Mouse (Mus musculus): ENCODE results near the gene AI467606.
A peak's percentile ranks its signal among the peaks of the same experiment; 100 is the strongest.

The AI467606 gene

DNA sequence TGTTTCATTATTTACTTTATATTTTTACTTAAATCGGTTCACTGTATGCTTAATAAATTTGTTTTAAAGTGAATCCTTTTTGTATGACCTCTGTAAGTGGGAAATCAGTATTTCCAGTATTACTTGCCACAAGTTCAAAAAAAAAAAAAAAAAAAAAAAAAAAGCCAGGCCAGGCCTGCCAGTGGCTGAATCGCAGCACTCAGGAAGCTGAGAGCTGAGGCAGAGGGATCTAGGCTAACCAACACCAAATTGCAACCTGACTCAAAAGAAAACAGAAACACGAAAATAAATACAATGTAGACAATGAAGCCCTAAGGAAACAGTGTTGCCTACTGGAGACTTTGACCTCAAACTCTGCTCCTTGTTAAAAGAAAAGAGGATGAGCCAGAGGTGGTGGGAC, 2.8 kb downstream of the AI467606 start:
- no peak for DNase-seq (ENCODE audit: low spot score)

DNA sequence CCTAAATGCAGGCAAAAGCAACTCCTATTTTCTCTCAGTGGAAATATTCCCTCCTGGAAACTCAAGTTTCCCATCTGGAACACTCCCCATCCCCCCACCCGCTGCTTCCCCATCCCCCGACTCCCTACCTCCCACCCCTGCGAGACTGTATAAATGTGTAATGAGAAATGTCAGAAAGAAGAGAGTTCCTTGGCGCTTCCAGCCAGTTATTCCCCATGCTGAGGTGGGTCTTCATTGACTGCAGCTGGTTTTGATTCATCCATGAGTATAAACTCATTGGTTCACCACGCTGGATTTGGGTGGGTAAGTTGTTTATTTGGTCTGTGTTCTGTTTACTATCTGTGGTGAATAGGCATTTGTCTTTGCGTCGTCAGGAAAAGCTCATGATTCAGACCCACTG, 5.3 kb downstream of the AI467606 start:
- DNase-seq (ENCODE audit: low spot score) = no peak

DNA sequence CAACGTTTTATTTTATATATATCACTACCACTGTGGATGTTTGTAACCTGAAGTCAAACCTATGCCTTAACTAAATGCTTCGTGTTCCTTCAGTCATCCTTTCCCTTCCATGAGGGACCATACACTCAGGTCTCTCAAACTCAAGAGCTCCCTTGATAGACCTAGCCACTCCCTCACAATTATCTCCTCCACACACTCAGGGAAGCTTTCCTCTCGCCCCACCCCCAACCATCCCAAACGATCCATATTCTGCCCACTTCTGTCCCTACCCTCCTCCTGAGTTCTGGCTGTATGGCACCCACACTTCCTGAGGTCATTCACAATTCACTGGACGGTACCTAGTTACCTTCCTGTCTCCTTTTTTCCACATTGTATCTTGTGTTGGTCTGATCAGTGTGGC, 7.4 kb downstream of the AI467606 start:
- DNase-seq (ENCODE audit: low spot score) = no peak

DNA sequence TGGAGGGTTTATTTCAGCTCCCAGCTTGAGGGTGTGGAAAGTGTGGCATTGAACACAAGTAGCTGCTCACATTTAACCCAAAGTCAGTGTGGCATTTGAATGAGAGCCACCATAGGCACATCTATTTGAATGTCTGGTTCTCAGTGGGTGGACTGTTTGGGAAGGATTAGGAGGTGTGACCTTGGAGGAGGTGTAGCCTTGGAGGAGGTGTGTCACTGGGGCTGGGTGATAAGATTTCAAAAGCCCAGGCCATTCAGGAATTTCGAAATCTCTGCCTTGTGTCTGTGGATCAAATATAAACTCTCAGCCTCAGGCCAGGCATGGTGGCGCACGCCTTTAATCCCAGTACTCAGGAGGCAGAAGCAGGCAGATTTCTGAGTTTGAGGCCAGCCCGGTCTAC, 7.8 kb downstream of the AI467606 start:
- DNase-seq (ENCODE audit: low spot score) = no peak

DNA sequence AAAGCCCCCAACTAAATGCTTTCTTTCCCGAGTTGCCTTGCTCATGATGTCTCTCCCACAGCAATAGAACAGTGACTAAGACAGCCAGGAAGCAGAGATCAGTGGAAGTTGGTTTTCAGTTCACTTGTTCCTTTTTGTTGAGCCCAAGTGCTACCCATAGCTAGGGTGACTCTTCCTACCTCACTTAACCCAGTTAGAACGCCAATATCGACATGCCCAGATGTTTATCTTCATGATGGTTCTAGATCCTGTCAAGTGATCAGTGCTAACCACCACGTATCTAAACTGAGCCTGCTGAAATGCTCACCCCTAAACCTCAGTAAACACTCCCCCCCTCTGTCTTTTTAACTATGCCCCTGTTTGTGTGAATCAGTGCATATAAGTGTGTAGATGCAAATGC, 8.4 kb downstream of the AI467606 start:
- DNase-seq (ENCODE audit: low spot score) = no peak

DNA sequence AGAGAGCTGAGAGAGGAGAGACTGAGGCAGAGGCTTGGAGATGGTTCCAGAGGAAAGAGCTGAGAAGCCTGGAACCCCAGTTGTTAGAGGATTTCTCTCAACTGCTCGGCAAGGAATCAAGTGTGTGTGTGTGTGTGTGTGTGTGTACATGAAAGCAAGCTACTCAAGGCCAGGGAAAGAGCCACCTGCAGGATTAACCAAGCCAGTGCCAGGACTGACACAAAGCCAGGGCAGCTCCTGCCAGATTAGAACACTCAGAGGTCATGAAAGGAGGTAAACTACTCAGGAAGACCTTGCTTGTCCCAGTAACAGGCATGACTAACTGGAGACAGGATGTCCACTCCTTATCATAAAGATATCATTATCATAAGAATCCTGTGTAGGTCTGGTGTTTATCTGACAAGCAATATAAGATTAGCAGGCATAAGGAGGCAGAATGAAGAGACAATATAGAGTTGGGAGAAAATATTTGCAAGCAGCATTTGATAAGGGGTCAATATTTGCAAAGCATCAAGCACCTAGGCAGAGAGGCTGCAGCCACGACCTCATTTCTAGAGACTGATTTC, 10.4 kb downstream of the AI467606 start:
- DNase-seq (ENCODE audit: low spot score) = no peak

DNA sequence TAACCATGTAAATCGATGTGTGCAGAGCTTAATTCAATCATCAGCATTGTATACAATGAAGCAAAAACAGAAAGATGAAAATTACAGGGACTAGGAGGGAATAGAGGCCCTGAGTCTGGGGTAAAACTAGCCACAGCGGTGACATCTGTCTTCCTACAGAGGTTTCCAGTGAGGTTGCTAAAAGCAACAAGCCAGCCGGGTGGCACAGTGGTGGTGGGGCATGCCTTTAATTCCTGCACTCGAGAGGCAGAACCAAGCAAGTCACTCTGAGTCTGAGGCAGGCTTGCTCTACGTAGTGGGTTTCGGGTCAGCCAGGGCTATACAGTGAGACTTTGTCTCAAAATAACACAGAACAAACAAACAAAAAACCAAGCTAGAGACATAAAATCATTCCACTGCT, 11.0 kb downstream of the AI467606 start:
- DNase-seq (ENCODE audit: low spot score) = no peak

DNA sequence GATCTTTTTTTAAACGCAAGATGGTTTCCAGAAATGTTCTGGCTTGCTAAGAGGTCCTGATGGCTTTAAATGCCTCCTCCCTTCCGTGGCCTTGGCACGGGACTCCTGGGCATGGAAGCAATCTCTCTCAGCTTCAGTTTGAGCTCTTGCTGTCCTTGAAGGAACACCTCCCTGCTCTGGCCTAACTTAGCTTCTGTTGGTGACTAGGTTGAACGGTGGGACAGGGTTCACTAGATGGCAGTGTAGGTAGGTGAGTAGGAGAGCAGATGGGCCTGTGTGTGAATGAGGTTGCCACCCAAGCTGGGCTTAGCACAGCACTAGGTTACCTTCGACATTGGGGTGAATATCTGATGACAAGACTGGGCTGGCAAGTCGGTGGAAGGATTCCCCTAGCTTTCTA, 12.8 kb downstream of the AI467606 start:
- no peak for DNase-seq (ENCODE audit: low spot score)

DNA sequence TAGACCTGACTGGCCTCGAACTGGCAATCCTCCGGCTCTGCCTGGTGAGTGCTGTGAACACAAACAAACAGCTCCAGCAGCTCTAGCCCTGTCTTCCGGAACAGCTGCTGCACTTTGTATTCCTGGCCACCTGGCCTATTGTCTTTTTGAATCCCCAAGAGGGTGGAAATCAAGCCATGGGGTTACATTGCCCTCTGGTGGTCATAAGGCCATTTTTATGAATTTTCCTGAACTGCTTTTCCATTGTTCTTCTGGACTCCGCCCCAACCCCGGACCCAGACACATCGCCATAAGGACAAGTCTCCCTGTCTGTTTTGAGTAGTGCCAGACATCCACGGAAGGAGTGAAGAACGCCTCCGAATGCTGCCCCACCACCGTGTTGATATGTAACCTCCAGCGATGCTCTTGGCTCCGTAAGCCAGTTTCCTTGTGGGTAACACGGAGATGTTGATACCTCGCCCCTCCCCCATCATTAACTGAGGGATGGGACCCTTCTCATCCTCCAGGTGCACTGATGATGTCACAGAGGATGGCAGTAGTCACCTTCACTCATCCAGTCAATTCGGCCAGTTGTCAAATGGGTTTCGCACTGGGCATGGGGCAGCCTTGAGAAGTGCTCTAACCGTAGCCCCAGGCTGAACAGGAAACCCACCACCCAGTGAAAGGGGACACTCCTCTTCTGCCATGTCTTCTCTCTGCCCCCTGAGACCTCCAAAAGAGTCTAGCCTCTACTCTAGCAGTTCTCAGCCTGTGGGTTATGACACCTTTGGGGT, 13.6 kb downstream of the AI467606 start:
- peak; percentile 80 for DNase-seq (ENCODE audit: low spot score)

DNA sequence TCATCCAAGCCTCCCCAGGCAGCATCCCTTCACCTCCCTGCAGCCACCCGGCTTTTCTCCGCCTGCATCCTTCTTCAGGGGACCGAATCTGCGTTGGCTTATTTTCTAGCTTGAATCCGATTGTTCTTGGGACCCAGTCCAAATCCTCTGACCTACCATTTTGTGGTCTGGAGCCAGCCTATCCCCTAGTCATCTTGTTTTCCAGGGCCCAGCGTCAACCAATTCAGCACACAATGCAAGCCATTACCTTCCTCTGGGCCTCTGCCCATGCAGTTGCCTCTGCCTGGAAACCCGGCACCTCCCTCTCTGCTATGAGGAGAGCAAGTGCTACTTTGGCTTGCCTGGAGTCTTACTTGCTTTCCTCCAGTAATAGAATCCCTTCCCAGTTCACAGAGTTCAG, 14.4 kb downstream of the AI467606 start:
- DNase-seq (ENCODE audit: low spot score) = no peak

DNA sequence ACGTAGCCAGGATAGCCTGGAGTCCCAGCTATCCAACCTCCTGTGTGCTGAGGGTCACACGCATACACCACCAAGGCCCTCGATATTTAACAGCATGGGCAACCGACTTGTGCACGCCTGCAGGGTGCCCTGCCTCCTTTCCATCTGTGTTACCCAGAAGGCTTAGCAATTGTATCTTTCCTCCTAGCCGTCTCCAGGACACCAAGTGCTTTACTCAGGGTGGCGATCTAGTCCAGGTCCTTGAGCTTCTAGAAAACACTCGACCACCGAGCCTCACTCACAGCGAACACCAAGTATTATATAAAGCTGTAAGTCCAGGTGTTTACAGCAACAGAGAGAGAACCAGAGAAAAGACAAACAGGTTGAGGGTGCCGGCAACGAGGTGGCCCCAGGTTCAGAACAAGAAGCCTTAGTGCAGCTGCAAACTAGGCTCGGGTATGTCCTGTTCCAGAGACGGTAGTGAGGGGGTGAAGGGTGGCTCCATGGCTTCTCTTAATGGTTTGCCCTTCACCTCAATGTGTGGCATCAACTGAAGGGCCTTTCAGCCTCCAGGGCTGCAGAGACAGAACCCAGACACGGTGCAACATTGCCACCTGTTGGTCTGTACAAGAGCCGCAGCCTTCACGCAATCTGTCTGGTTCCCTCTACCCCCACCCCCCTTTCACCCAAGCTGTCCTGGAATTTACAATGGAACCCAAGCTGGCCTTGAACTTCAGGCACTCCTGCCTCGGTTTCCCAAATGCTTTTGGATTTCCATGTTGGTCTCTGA, 19.3 kb downstream of the AI467606 start:
- DNase-seq (ENCODE audit: low spot score) = peak; percentile 75

DNA sequence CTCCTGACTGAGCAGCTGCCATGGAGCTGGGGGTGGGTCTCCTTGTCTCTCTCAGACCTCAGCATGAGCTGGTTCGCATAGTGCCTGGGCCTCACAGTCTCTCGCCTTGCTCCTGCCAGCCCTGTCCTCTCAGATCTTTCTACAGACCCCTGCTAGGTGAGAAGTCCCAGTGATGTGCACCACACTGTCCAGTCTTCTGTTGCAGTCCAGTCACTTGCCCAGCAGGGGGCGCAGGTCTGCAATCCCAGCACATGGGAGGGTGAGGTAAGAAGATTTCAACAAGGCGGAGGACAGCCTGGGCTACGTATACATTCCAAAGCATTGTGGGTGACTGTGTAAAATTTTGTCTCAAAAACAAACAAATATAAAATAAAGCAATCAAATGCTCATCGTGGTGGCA, 20.3 kb downstream of the AI467606 start:
- DNase-seq (ENCODE audit: low spot score) = no peak

DNA sequence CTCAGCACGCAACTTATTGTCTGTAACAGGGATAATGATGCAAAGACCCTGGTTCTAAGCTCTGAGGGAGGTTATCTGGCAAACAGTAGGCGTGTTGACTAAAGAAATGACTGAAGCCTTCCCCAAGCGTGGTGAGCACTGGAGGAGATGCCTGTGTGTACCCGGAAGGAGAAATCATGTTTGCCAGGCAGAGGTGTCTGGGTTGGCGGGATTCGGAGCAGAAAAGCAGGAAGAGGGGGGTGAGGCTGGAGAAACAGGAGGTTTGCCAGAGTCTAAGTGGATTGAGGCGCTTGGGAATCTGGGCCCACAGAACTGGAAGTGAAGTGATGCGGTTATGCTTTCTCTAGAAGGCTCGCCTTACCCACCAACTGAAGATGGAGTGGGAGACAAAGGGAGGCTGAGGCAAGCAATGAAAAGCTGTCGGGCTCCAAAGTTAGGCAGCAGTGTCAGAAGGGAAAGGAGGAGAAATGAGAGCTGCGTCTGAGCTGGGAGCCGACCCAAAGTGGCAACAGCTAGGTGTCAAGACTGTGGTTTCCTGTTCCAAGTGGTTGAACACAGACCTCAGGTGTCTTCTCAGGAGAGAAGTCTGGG, 21.2 kb downstream of the AI467606 start:
- no peak for DNase-seq (ENCODE audit: low spot score)

DNA sequence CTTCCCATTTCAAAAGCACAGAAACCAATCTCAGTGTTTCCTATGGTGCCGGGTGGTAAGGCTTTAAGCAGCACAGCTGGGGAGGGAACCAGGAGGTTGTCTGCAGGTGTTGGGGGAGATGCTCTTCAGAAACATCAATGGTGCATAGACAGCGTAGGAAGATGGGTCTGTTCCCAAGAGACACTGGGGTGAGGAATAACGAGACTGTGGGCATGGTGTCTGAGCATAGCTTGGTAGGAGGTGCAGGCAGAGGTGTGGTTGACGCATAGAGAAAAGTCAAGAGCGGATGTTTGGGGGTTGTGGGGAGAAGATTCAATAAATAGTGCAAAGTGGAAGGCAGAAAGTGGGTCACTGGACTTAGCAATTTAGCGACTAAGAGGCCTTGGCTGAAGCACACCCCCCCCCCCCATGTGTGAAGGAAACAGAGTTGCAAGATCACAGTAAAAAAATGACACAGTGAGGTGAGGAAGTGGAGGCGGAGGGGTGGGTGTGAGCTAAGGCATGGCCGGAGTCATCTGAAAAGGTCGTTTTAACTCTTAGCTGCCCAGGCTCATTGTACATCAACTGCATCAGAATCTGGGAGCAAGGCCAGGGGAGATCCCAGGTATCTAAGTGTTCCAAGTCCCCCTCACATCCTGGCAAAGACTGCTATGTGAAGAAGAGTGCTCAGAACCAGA, 21.9 kb downstream of the AI467606 start:
- no peak for DNase-seq (ENCODE audit: low spot score)

DNA sequence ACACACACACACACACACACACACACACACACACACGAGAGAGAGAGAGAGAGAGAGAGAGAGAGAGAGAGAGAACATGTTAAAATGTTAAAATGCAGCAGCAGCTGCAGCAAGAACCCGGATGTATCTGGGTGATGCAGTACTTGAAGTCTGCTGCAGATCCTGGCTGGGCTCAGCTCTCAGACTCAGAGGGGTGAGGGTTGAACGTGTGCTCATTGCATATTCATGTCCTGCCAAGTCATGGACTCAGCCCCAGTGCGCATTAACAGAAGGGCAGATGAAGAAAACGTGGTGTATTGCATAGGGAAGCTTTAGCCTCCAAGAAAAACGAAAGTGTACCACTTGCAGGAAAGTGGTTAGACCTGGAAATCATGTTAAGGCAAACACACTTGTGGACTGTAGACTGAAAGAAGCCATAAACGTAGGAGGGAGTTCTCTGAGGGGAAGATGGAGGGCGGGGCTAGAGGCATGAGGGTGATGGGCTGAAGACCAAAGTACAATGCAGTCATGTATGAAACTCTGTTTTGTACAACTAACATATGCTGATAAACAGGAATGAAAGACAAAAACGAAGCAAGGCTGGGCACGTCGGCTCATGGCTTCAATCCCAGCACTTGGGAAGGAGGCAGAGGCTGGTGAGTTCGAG, 22.6 kb downstream of the AI467606 start:
- DNase-seq (ENCODE audit: low spot score) = no peak

DNA sequence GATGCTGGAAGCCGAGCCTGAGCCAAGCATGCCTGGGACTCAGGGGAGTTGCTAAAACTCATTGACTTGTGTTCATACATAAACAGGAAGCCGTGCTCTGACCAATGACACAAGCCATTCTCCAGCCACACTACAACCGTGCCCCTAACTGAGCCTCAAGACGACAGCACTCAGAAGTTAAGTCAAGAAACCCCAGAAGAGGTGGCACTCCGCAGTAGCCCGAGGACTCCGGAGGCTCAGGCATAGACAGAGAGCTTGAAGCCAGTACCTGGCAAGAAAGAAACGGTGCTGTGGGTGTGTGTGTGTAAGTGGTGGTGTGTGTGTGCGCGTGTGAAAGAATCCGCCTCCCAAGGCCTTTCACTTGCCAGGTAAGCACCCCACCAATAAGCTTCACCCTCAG, 23.8 kb downstream of the AI467606 start:
- no peak for DNase-seq (ENCODE audit: low spot score)

DNA sequence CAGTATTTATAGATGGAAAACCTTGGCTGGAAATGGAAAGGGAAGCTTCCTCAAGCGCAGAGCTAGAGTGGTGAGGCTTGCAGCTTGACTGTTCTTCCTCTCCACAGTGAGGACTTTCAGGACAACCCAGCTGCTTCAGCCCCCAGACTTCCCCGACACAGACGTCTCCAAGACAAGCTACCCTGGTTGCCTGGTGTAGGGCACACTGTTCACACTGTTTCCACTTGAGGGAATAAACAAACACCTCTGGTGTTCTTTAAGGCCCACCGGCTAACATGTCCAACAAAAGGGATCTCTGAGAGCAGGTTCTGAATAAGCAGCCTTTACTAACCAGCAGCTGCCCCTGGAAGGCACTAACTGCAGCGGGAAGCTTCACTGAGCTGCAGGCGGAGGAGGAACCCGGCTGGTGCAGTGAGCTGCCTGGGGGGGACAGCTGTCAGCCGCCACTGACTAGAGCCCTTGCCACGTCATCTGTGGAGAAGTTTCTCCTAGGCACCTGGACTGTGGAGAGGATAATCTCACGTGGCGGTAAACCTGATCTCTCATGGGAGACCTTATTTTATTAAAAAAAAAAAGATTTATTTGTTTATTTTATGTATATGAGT, 25.3 kb downstream of the AI467606 start:
- no peak for DNase-seq (ENCODE audit: low spot score)

DNA sequence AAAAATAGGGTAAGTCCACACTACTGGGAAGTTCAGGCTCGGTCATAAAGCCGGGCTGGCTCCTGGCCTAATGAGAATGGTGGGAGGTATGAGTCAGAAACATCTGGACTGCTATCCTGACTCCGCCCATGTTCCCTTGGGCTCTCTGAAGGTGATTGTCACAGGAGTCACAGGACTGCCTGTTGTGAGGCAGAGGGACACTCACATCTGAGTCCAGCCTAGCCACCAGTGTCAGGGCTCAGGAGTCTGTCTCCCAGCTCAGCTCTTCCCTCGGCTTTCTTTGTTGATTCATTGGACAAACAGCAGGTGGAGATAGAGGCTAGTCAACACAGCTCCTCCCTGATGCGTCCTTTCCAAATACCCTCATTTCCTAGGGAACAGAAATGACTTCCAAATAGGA, 26.8 kb downstream of the AI467606 start:
- no peak for DNase-seq (ENCODE audit: low spot score)

DNA sequence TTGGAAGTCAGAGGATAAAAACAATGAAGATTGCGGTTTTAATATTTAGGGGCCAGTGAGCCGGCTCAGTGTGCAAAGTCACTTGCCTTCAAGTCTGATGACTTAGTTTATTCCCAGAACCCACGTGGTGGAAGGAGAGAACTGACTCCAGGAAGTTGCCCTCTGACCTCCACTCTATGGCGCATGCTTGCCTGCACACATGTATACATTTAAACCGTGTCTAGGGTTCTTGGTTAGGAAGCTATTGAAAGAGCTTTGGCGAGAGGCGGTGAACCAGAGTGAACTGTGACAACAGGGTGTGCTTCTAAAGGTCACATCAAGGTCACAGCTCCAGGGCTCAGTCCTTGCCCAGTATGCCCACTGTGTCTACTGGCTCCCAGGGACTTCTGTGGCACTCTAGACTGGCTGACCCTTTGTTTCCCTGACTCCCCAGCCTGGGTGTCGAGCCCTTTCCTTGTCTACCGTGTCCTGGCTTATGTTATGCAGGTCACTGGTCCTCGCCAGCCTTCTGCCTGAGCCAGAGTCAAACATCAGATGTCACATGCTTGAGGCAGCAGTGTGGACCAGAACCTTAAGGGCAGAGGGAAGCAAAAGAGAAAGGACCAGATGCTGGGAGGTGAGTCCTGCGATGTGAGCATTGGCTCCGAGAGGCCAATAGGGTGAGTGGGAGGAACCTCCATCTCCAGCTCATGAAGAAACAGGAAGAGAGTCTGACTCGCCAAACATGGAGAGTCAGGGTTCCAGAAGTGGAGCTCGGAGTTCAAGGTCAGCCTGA, 27.7 kb downstream of the AI467606 start:
- DNase-seq (ENCODE audit: low spot score) = no peak

DNA sequence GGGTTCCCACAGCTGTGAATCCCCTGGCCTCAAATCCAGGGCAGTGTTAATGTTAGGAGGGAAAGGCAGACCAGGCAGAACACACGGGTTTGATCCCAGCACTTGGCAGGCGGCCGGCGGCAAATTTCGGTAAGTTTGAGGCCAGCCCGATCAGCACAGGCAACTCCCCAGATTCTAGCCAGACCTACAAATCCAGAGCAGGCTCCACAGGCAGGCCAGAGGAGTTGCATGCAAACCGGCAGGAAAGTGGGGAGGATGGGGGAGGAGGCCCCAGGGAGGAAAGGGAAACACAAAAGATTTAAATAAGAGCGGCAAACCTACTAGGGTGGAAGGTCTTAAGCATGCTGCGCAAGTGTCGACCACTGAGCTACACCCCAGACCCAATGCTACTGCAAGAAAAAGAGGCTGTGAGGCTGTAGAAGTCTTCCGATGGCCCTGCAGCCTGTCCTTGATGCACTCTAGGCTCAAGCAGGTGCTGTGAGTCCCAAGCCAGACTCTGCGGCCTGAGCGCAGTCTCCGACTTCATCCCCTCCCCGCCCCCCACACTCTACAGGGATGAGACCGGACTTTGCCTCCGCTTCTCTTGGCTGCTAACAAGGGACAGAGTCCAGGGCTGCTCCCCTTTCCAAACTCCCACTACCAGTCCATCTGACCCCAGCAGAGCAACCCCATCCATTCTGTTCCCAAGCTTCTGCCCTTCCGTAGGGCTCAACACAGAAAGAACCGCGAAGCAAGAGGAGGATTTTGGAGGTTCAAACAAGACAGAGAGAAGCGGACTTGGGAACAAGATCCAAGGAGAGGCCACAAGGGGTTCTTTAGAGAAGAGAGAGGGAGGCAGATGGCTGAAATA, 30.1 kb downstream of the AI467606 start:
- no peak for DNase-seq (ENCODE audit: low spot score)

Data from ovary, postnatal 14 days (tissue).